Mouse (Mus musculus): ENCODE results near the gene Bub1b. TPM values are rescaled to one million over a fixed set of nuclear protein-coding genes. Genes with fewer than 3 reads are reported as not detected.

Bub1b gene
- polyA plus RNA-seq, 1 experiment from 2014 or later: 4.1 TPM

- H3K4me1 ChIP-seq (ENCODE audit: insufficient read depth, low read depth, low read length): peaks cover 27% of the 10 kb centered on the region; the same call in 1 of the 2 replicates
- H3K9ac ChIP-seq (replicated peaks; ENCODE audit: low read depth): no peak overlapping the region
- ATAC-seq (no peak), DNase-seq (ENCODE audit: low spot score) (no peak)
- no peak overlapping the region for H3K27ac ChIP-seq (ENCODE audit: low read length)
- H3K4me2 ChIP-seq (replicated peaks; ENCODE audit: low read depth, low read length): no peak overlapping the region; the same call in 1 of the 2 replicates
- no peaks in the 10 kb centered on the region for H3K27me3 ChIP-seq (replicated peaks; ENCODE audit: insufficient read depth, low read length)
- no peaks in the 10 kb centered on the region for H3K36me3 ChIP-seq (ENCODE audit: insufficient read depth, low read length)
- H3K9me3 ChIP-seq (ENCODE audit: low read length): no peaks in the 10 kb centered on the region
- TF ChIP-seq EP300 (IDR thresholded peaks at IDR 0.05) (no peak; the same call in 1 of the 2 replicates), CTCF (IDR thresholded peaks at IDR 0.05) (no peak)
- WGBS: 66% methylated on average over 12 of the region's 12 CpGs
- no peak overlapping the region for H3K4me3 ChIP-seq (ENCODE audit: low read depth, low read length)
Observed at GRCm38 (mm10) chr2:118659493-118659892, 61.5 kb downstream of the Bub1b start.

- no peak overlapping the region for H3K27ac ChIP-seq (ENCODE audit: low read length)
- WGBS: 0% methylated on average over 4 of the region's 4 CpGs
Observed at GRCm38 (mm10) chr2:118659998-118660452, 62.0 kb downstream of the Bub1b start.

DNA sequence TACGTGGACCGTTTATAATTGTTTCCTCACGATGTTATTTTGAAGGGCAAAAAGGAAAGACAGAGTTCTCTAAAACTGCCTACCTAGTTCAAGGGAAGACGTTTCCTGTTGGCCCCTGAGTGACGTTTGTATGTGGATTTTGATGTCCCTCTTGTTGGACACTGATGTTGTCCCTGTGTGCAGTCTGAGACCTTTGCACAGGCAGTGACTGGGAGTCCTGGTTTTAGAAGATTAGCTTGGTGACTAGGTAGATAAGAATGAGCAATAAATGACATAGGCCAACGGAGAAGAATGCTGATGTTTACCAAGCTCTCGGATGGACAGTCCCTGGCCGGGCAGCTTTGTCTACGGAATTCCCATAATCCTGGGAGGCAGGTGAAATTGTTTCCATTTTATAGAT, 63.9 kb downstream of the Bub1b start:
- WGBS: 63% methylated on average over 9 of the region's 9 CpGs
- Histone ChIP-seq H3K9me3 (ENCODE audit: low read length) (no peaks in the 10 kb centered on the region), H3K4me2 (replicated peaks; ENCODE audit: low read depth, low read length) (no peak overlapping the region), H3K4me3 (ENCODE audit: low read depth, low read length) (no peak overlapping the region), H3K36me3 (ENCODE audit: insufficient read depth, low read length) (no peaks in the 10 kb centered on the region), H3K4me1 (ENCODE audit: insufficient read depth, low read depth, low read length) (peaks cover 20% of the 10 kb centered on the region; the same call in 1 of the 2 replicates), H3K9ac (replicated peaks; ENCODE audit: low read depth) (no peak overlapping the region), H3K27me3 (replicated peaks; ENCODE audit: insufficient read depth, low read length) (no peaks in the 10 kb centered on the region), H3K27ac (ENCODE audit: low read length) (no peak overlapping the region)
- DNase-seq (ENCODE audit: low spot score) (no peak), ATAC-seq (no peak)
- no peak for TF ChIP-seq EP300 (IDR thresholded peaks at IDR 0.05)
- no peak for TF ChIP-seq CTCF (IDR thresholded peaks at IDR 0.05)

More at GRCm38 (mm10) chr2:118659998-118660452, 62.0 kb downstream of the Bub1b start:
- peak; percentile 53 for DNase-seq (ENCODE audit: low spot score)
- H3K4me2 ChIP-seq (replicated peaks; ENCODE audit: low read depth, low read length): peak overlapping the region; percentile 49
- no peaks in the 10 kb centered on the region for H3K36me3 ChIP-seq (ENCODE audit: insufficient read depth, low read length)
- peak; percentile 32 for ATAC-seq
- TF ChIP-seq CTCF (IDR thresholded peaks at IDR 0.05) (no peak), EP300 (IDR thresholded peaks at IDR 0.05) (no peak)
- peak overlapping the region; percentile 28 for H3K4me3 ChIP-seq (ENCODE audit: low read depth, low read length)
- H3K4me1 ChIP-seq (ENCODE audit: insufficient read depth, low read depth, low read length): peaks cover 27% of the 10 kb centered on the region; the same call in 1 of the 2 replicates
- no peaks in the 10 kb centered on the region for H3K9me3 ChIP-seq (ENCODE audit: low read length)
- no peak overlapping the region for H3K9ac ChIP-seq (replicated peaks; ENCODE audit: low read depth)
- no peaks in the 10 kb centered on the region for H3K27me3 ChIP-seq (replicated peaks; ENCODE audit: insufficient read depth, low read length)

DNA sequence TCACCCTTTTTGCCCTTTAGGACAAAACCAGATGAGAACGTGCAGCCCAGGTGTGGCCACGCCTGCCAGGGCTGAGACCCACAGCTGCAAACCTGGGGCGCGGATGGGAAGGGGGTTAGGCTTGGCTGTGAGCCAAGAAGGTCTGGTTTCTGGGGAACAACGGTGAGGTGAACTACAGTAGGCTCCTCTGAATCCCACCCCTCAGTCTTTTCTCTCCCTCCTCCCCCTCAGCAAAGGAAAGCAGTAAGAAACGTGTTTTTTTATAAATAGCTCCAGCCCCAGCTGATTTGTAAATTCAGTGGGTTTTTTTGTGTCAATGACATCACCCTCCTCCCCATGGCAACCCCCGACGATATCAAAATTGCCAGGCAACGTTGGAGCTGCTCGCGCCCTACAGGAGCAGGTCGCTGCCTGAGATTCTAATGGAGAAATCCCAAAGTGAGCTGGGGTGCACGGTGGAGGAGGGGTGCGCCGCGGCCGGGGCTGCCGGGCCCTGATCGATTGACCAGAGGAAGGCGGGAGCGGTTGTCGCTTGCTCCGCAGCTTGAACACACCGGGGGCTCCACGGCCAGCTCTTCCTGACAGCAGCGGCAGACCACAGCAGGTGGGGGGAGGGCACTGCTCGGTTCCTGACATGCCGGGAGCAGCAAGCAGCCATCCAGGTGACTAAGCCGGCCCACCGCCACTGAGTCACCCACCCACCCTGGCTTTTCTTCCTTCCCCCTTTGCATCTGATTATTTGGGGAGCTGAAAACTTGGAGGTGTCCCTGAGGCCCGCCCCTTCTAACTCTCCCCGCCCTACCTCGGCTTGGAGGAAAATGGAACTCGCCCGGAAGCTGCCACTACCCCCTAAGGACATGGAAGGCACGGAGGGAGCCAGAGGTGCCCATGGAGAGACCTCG, 65.1 kb downstream of the Bub1b start, which contains the start of gene Pak6:
Pak6 (plus strand) TSS at position 402 of the 902 bp plus-strand sequence.
- ATAC-seq (peak; percentile 7; the same call in 1 of the 2 replicates), DNase-seq (ENCODE audit: low spot score) (peak; percentile 44)
- Histone ChIP-seq H3K9ac (replicated peaks; ENCODE audit: low read depth) (no peak within 1 kb of the TSS), H3K36me3 (ENCODE audit: insufficient read depth, low read length) (no peaks in the 10 kb centered on the region), H3K27ac (ENCODE audit: low read length) (no peak within 1 kb of the TSS), H3K27me3 (replicated peaks; ENCODE audit: insufficient read depth, low read length) (no peaks in the 10 kb centered on the region), H3K4me2 (replicated peaks; ENCODE audit: low read depth, low read length) (peak within 1 kb of the TSS; percentile 75), H3K4me1 (ENCODE audit: insufficient read depth, low read depth, low read length) (peaks cover 20% of the 10 kb centered on the region; the same call in 1 of the 2 replicates), H3K9me3 (ENCODE audit: low read length) (no peaks in the 10 kb centered on the region), H3K4me3 (ENCODE audit: low read depth, low read length) (peak within 1 kb of the TSS; percentile 28)
- TF ChIP-seq EP300 (IDR thresholded peaks at IDR 0.05) (no peak), CTCF (IDR thresholded peaks at IDR 0.05) (no peak)
- WGBS: 2% methylated on average over 37 of the region's 37 CpGs

GRCm38 (mm10) chr2:118663804-118664766, 66.1 kb downstream of the Bub1b start:
- Histone ChIP-seq H3K9me3 (ENCODE audit: low read length) (no peaks in the 10 kb centered on the region), H3K36me3 (ENCODE audit: insufficient read depth, low read length) (no peaks in the 10 kb centered on the region), H3K4me1 (ENCODE audit: insufficient read depth, low read depth, low read length) (peaks cover 16% of the 10 kb centered on the region; the same call in 1 of the 2 replicates), H3K27me3 (replicated peaks; ENCODE audit: insufficient read depth, low read length) (no peaks in the 10 kb centered on the region), H3K4me2 (replicated peaks; ENCODE audit: low read depth, low read length) (peak overlapping the region; percentile 75), H3K27ac (ENCODE audit: low read length) (no peak overlapping the region), H3K9ac (replicated peaks; ENCODE audit: low read depth) (no peak overlapping the region), H3K4me3 (ENCODE audit: low read depth, low read length) (peak overlapping the region; percentile 28)
- ATAC-seq (peak; percentile 77), DNase-seq (ENCODE audit: low spot score) (peak; percentile 70)
- TF ChIP-seq CTCF (IDR thresholded peaks at IDR 0.05) (peak; percentile 36), EP300 (IDR thresholded peaks at IDR 0.05) (no peak)
- 43% methylated on average over 19 of the region's 19 CpGs for WGBS

Measured in lung, postnatal 0 days (tissue).